Mouse (Mus musculus) small intestine, adult 2 months (tissue): ENCODE results near the gene Prkg2. TPM values are rescaled to one million over a fixed set of nuclear protein-coding genes. Genes with fewer than 3 reads are reported as not detected.

ENCODE experiments used
- H3K27ac ChIP-seq: fragments of 200-500 bp; 2 replicates; pipeline ENCODE4 v1.5.1; 2012; ENCODE audit warnings: low read depth, low read length, control low read depth, inconsistent platforms; ENCODE audit not compliant: insufficient read depth
- H3K27me3 ChIP-seq: fragments of 200-500 bp; 2 replicates; pipeline ENCODE4 v1.6.1; 2012; ENCODE audit warnings: mild to moderate bottlenecking, moderate library complexity, low read length, inconsistent platforms; ENCODE audit not compliant: control insufficient read depth, insufficient read depth
- H3K36me3 ChIP-seq: fragments of 200-500 bp; 2 replicates; pipeline ENCODE4 v1.6.1; 2012; ENCODE audit warnings: mild to moderate bottlenecking, low read length, control low read depth, inconsistent platforms; ENCODE audit not compliant: control insufficient read depth, insufficient read depth
- H3K4me1 ChIP-seq: fragments of 200-500 bp; 2 replicates; pipeline ENCODE4 v1.6.1; 2012; ENCODE audit warnings: low read length, inconsistent platforms, mixed read lengths; ENCODE audit not compliant: control insufficient read depth, insufficient read depth, insufficient read length
- H3K4me3 ChIP-seq: fragments of 200-500 bp; 2 replicates; pipeline ENCODE4 v1.5.1; 2012; ENCODE audit warnings: low read depth, mild to moderate bottlenecking, control low read depth, inconsistent platforms, low read length, moderate library complexity
- CTCF ChIP-seq: fragments of 200-500 bp; IDR thresholded peaks from 2 replicates; pipeline ENCODE4 v1.5.1; 2012; ENCODE audit warnings: low read depth, mild to moderate bottlenecking, control low read depth, inconsistent platforms, low read length, moderate library complexity, mixed read lengths; ENCODE audit not compliant: insufficient replicate concordance, insufficient read length; ENCODE audit errors: extremely low read depth
- POLR2A ChIP-seq: fragments of 200-500 bp; IDR thresholded peaks from 2 replicates; pipeline ENCODE4 v1.6.1; 2012; ENCODE audit warnings: low read depth, mild to moderate bottlenecking, control low read depth, inconsistent platforms, low read length, moderate library complexity
- WGBS: fragments of 180-500 bp; shearing (Covaris S2); methylation state at CpG from one replicate; pipeline ENCODE4 v1.1.7; 2018; 5-methylcytosine and 5-hydroxymethylcytosine counted together
- polyA plus RNA-seq: library from polyadenylated mRNA; depleted of rRNA; stranded (reverse); fragments of >200 nt; gene quantifications from 2 replicates; pipeline ENCODE4 v1.2.3, GENCODE M21; 2012

Prkg2 gene
- polyA plus RNA-seq, 1 experiment, result 8.2 TPM

- Histone ChIP-seq H3K4me3 (no peak overlapping the region), H3K4me1 (peaks cover 8% of the 10 kb centered on the region; the same call in 1 of the 2 replicates), H3K36me3 (peaks cover 11% of the 10 kb centered on the region), H3K27me3 (no peaks in the 10 kb centered on the region), H3K27ac (peak overlapping the region; percentile 72)
- WGBS, result 25% methylated on average over 7 of the region's 7 CpGs
- no peak for TF ChIP-seq POLR2A
- TF ChIP-seq CTCF, result no peak
Observed at GRCm38 (mm10) chr5:98981304-98981703, 55.8 kb downstream of the Prkg2 start.

GRCm38 (mm10) chr5:98978316-98978715, 58.8 kb downstream of the Prkg2 start:
- H3K27me3 ChIP-seq, result no peaks in the 10 kb centered on the region
- peaks cover 22% of the 10 kb centered on the region for H3K36me3 ChIP-seq
- no peak for TF ChIP-seq CTCF
- TF ChIP-seq POLR2A, result no peak
- 87% methylated on average over 6 of the region's 6 CpGs for WGBS
- no peak overlapping the region for H3K27ac ChIP-seq
- no peak overlapping the region for H3K4me3 ChIP-seq
- H3K4me1 ChIP-seq, result no peaks in the 10 kb centered on the region

GRCm38 (mm10) chr5:98975877-98976672, 61.1 kb downstream of the Prkg2 start:
- peaks cover 32% of the 10 kb centered on the region for H3K36me3 ChIP-seq
- no peak overlapping the region for H3K4me3 ChIP-seq
- 90% methylated on average over 10 of the region's 10 CpGs for WGBS
- no peaks in the 10 kb centered on the region for H3K4me1 ChIP-seq
- H3K27me3 ChIP-seq, result no peaks in the 10 kb centered on the region
- H3K27ac ChIP-seq, result no peak overlapping the region
- no peak for TF ChIP-seq POLR2A
- TF ChIP-seq CTCF, result no peak

- H3K4me3 ChIP-seq, result no peak overlapping the region
- no peak overlapping the region for H3K27ac ChIP-seq
- WGBS, result 78% methylated on average over 9 of the region's 9 CpGs
- no peak for TF ChIP-seq CTCF
- TF ChIP-seq POLR2A, result no peak
- H3K36me3 ChIP-seq, result peaks cover 28% of the 10 kb centered on the region
- no peaks in the 10 kb centered on the region for H3K27me3 ChIP-seq
- H3K4me1 ChIP-seq, result no peaks in the 10 kb centered on the region
Observed at GRCm38 (mm10) chr5:98966679-98967078, 70.5 kb downstream of the Prkg2 start.

GRCm38 (mm10) chr5:98965139-98965538, 72.0 kb downstream of the Prkg2 start:
- H3K4me1 ChIP-seq, result no peaks in the 10 kb centered on the region
- peaks cover 28% of the 10 kb centered on the region for H3K36me3 ChIP-seq
- H3K27ac ChIP-seq, result no peak overlapping the region
- 53% methylated on average over 4 of the region's 4 CpGs for WGBS
- H3K4me3 ChIP-seq, result no peak overlapping the region
- no peaks in the 10 kb centered on the region for H3K27me3 ChIP-seq
- TF ChIP-seq CTCF (no peak), POLR2A (no peak)

GRCm38 (mm10) chr5:98964367-98964766, 72.8 kb downstream of the Prkg2 start:
- Histone ChIP-seq H3K36me3 (peaks cover 27% of the 10 kb centered on the region), H3K27me3 (no peaks in the 10 kb centered on the region), H3K27ac (no peak overlapping the region), H3K4me3 (no peak overlapping the region), H3K4me1 (no peaks in the 10 kb centered on the region)
- TF ChIP-seq POLR2A, result no peak
- TF ChIP-seq CTCF, result no peak
- WGBS, result 17% methylated on average over 6 of the region's 6 CpGs

- WGBS, result 89% methylated on average over 2 of the region's 2 CpGs
- TF ChIP-seq CTCF (no peak), POLR2A (no peak)
Observed at GRCm38 (mm10) chr5:98962472-98962871, 74.7 kb downstream of the Prkg2 start.

More at GRCm38 (mm10) chr5:98962472-98962871, 74.7 kb downstream of the Prkg2 start:
- Histone ChIP-seq H3K4me3 (no peak overlapping the region), H3K27me3 (no peaks in the 10 kb centered on the region), H3K27ac (no peak overlapping the region), H3K36me3 (peaks cover 22% of the 10 kb centered on the region), H3K4me1 (no peaks in the 10 kb centered on the region)
